Mouse (Mus musculus): ENCODE data around the gene Hsf2bp.
A peak's percentile ranks its signal among the peaks of the same experiment; 100 is the strongest.

The Hsf2bp gene

DNA sequence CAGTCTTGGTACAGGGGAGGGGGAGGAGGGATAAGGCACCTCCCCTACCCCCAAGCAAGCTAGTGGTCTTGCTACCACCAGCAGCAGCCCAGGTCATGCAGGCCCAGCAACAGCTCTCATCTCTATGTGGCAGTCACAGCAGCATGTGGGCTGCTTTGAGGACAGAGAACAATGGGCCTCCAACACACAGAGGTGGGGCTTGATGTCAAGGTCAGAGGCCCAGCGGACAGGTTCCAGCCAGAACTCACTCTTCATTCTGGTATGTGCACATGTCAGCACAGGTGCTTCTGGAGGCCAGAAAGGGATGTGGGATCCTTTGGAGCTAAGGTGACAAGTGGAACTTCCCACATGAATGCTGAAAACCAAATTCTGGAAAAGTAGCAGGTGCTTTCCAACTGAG is 102.2 kb downstream of the Hsf2bp start:
- no peak for DNase-seq

DNA sequence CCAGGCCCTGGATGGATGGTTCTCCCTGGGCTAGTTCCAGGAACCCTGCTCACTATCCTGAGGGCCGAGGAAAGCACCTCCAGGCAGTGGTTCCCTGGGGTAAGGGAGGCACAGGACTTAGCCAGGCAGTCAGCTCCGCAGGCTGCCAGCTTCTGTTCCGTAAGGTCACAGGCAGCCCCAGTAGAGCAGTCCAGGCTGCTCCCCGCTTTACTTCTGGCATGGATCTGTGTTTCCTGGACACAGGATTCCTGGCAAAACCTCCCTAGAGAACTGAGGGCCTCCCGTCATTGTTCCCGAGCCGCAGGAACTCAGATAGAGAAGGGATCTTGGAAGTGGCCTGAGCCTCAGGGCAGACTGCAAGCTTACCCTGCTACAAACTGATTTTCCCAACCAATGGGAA is 104.7 kb downstream of the Hsf2bp start:
- peak; percentile 75 for DNase-seq

DNA sequence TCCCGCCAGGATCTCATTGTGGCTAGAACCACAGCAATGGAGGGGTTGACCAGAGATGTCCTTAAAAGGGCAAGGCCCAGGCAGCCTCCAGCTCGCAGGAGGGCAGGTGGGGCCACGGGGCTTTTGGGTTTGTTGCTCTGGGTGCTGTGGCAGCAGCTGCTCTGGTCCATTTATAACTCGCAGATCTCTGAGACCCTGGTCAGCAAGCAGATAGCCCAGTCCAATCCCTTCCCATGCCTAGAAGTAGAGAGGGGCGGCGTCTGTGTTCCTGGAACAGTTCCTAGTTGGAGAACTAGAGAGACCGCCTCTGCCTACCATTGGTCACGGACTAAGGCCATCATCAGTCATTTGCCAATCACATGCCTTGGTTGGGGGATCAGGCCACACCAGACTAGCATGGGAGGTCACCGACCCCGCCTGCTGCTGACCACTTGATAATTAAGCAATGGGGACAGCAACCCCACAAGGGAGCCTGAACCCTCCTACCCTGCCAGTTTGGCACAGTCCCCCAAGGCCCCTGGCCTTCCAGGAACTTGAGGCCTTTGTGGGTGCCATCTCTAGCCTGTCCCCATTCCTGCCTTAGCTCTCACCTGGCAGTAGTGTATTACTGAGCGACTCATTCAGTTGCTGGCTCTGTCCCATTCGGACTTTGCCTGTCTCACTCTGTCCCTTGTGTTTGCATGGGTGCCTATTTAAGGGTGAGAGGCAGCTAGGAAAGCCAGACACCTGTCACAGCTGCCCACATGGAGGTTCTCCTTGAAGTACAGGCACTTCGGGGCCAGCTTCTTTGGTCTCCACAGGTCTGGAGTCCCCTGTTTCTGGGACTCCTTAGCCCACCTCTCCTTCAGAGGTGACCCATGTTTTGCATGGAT is 106.1 kb downstream of the Hsf2bp start:
- no peak for DNase-seq

DNA sequence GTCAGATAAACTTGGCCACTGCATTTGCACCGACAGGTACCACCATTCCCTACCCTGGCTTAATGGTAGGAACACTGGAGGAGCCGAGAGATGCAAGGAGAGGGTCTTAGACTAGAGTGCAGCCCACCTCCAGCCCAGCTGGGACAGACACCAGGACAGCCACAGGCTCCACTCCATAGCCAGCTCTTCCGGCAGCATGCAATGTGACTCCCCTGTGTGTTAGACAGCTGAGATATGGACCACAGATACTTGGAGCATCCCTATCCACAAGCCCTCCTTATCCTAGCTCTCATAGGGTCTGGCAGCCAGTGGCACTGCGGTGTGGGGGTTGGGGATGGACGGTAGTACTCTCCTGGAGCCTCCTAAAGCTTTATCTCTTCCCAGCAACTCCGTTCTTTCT is 107.1 kb downstream of the Hsf2bp start:
- no peak for DNase-seq

DNA sequence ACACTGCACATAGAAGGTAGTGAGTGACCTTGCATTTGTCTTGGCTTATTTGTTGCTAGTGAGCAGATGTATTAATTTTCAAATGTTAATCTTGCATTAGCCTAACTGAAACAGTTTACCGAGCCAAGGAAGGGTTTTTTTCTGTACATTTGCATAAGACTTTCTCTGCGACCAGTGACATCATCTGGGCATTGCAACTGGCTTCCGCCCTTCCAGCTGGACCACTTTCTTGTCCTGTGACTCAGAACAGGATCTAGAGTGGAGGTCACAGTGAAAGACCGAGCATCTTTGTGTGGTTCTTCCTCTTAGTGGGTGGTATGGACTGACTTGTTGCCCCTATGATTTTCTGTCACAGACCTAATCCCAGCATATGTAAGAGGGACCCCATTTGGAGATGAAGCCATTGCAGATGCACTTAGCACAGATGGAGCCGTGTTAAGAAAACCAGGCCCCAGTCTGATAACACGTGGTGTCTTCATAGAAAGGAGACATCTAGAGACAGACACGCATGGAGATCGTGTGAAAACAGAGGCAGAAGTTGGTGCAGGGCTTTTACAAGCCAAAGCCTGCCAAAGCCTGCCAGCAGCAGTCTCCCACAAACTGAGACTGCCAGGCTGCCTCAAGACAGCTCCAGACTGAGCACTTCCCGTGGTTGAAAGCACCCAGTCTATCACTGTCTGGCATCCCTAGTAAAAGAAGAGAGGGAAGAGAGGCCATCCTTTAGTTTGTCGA is 108.1 kb downstream of the Hsf2bp start:
- DNase-seq, result no peak

DNA sequence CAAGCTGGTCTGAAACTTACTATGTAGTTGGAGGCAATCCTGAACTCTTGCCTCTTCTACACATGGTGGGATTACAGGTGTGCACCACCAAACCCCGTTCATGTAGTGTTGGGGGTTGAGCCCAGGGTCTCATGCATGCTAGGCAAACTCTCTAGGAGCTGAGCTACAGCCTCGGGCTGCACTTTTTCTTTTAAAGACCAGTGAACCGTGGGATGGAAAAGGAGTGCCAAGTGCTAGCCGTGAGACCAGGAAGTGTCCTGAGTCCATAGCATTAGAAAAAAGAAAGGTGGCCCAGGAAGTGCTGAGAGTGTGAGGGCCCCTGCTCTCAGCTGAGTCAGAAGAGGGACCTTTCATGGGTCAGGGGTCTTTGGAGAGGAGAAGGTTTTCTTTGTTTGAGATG is 111.9 kb downstream of the Hsf2bp start:
- DNase-seq, result no peak

DNA sequence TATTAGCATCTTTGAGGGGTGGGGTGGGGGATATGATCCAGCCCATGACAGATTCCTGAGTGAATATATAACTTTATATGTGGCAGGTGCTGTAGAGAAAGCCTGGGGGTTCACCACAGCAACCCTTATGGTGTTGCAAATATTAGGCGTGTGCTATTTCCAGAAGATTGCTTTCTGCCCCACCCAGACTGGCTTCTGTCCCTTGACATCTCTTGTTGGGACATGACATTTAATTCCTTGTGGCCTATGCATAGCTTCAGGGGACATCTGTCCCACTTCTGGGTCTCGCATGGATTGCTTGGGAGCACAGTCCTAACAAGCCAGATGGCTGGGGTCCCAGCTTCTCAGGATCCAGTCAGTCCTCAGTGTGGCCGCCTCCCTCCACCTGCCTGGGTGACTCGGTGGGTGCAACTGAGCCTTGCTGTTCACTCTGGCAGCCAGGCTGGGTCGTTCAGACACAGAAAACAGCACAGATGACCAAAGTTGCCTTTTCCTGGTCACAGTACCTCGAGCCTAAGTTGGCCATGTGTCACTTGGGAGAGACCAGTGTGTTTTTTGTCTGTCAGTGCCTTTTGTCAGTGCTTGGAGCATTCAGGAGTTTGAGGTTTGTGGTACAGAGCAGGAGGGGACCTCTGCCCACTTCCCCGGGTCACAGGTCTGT is 112.7 kb downstream of the Hsf2bp start:
- no peak for DNase-seq

DNA sequence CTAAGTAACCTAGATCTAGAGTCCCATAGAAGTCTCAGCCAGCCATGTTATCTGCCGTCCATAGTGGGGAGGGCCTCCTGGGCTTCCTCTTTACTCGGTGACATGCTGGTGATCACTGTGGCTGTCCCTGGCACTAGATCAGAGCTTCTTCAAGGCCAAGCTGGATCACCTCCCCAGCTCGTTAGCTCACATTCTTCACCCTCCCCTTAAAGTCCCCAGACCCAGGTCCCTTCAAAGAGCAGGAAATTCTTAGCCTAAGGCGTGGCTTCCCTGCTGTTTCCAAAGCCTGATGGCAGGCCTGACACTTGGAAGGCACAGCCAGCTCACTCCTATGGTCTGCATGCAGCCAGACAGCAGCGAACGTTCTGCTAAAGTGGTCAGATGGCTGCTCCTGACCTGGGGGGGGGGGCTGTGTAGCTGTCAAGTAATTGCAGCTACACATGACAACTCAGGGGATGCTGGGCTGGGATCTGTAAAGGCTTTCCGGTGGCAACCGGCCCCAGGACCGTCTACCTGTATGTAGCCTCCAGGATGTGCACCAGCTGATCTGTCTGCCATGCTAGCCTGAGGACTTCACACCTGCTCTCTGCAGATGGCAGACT is 115.5 kb downstream of the Hsf2bp start:
- DNase-seq, result peak; percentile 64

DNA sequence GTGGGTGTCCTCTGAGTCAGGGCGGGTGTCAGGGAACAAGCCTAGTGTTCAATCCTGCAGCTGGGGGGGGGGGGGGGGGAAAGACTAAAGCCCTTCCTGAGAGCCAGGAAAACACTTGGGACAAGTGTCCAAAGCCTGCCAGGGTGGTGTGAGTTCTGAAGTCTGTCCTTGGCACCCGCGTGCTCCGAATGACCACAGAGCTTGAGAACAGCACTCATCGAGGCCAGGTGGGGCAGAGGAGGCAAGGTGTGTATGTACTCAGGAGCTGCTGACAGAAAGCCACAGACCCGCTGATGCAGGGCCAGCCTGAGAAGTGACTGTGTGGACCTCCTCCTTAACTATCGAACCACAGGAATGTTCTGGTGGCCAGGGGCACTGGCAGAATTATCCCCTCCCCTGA is 116.5 kb downstream of the Hsf2bp start:
- DNase-seq, result peak; percentile 90

DNA sequence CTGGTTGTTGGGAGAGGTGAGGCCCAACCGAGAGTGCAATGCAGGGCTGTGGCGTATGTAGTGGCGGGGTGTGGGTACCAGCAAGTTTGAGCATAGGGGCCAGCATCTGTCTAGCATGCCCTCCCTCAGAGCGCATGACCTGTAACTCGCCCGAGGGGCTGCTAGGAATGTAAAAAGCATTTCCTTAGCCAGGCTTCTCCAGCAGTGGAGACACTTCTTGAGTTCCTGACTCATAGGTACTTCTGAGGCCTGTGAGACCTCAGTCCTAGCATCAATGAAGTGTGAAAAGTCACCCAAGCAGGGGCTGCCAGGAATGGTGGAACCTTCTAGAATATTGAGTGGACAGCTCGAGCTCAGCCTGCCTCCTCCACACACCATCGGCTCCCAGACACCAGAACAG is 117.8 kb downstream of the Hsf2bp start:
- DNase-seq, result no peak

DNA sequence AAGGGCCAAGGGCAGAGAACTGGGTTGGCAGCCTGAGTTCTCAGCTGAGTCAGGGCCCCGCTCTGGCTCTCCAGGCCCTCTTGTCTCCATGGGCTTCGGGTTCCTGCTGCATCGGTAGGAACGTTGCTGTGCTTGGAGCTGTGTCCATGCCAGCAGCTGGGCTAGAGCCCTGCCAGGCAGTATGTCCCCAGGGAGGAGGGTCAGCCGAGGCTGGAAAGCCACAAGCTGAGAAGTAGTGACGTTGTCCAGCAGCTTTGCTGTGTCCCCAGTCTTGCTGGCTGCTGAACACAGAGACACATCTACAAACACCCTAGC is 119.7 kb downstream of the Hsf2bp start:
- peak; percentile 65 for DNase-seq

DNA sequence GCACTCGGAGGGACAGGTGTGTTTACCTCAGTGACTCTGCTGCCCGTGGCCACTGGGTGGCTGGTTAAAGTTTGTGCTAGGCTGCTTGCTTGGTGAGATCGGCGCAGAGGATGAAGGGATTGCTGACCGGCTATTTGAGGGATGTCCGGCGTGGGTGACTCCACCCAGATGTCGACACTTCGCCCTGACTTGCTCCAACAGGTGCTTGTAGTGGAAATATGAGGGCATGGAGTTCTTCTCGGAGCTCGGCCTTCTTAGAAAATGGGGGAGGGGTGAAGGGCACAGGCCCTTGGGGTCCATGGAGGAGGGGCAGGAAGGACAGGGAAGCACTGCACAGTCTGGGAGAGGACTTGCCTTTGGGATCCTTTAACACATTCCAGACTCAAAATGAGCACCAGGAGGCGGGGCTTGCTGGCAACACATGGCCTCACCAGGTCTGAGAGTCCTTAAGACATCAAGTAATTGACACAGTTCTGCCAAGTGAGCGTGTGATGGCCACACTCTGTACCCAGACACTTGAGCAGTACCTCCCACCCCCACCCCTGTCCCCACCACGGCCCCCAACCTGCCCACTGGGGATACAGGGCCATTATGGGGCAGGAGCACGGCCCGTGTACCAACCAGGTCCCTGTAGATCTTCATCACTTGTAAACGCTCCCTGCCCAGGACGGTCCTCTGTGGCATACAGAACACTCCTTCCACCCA is 120.2 kb downstream of the Hsf2bp start:
- peak; percentile 94 for DNase-seq

DNA sequence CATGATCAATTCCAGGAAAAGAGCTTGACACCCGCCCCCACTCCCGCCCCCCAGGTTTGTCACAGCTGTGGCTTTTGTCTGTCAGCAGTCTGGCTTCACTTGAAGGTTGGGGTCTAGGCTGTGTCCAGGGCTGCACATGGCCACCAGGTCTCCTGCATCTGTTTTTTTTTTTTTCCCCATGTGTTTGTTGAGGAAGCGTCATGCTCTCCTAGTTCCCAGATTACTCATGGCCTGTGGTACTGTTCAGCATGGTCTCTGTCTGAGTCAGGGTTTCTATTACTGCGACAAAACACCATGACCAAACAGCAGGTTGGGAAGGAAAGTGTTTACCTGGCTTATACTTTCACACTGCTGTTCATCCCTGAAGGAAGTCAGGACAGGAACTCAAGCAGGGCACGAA is 121.8 kb downstream of the Hsf2bp start:
- no peak for DNase-seq

DNA sequence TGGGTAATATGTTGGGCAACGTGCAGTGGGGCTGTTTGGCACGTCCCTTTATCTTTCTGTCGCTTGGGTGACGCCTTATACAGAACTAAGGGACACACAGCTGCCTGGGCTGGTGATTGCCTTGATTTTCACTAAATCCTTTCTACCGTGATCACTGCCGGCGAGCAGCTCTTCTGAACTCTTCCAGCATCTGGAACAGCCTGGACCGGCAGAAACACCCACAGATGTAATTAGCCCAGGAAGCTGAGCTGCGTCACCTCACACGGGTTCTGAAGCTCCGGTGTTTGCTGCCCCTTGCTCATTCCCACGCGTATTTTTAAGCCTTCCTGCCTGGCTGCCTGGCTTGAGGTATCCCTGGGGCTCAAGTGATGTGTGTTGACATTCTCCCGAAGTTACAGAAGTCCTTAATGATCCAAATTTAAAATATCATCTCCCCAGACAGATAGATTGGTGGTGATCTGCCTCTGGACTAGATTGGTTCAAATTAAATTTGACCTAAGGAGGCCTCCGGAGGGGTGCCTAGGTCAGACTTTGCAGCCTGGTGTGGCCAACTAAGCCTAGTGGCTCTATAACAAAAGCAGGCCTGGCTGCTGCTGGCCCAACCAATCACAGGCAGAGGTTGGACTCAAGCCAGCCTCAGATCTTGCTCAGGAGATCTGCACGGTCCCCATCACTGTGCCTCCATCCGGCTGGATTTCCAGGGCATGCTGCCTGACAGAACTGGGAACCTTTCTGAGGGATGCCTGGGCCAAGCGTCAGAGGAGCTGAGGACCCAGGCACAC is 123.1 kb downstream of the Hsf2bp start:
- no peak for DNase-seq

DNA sequence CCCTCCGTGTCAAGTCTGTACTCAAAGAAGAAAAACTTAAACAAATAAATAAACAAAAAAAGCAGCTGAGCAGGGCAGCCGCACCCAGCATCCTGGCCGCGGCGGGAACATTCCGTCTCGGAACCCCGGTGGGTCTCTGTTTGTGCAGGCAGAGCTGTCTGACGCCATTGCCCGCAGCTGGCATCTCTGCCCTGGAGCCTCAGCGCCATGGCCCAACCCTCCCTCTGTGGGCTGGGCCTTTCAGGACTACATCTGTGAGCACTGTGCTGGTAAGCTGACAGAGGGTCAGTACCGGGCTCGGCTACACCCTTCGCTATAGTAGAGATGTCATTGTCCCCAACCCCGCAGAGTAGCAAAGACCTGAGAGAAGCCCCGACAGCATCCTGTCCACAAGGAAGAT is 123.8 kb downstream of the Hsf2bp start:
- DNase-seq, result peak; percentile 90

DNA sequence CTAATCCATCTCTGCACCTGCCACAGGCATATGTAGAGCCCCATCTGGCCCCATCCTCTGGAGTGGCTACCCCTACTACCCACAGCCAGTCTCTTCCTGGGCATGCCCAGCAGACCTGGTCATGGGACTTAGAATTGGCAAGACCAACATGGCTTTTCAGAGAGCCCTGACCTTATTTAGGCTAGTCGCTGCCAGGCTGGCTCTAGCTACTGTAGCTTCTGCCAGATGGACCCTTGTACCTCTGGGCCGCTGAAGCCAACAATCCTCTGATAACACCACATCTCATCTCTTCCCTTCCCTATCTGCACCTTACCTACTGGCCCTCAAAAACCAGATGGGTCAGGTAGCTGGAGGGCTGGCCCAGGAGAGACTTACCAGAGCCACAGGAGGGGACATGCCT is 127.2 kb downstream of the Hsf2bp start:
- DNase-seq, result no peak

DNA sequence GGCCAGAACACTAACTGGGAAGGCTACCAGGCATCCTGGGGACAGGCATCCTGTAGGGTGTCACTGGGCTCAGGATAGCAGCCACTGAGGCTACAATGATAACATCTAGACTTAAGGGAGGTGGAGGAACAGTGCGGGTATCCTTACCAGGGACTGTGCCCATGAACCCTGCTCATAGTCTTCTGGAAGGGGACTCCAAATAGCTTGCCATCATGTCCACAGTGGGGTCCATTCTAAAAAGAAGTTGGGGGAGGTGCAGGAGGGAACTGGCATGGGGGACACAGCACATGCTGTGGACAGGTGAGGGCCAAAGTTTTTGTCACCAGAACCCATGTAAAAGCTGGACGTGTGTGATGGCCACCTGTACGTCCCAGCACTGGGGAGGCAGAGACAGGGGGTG is 129.7 kb downstream of the Hsf2bp start:
- no peak for DNase-seq

DNA sequence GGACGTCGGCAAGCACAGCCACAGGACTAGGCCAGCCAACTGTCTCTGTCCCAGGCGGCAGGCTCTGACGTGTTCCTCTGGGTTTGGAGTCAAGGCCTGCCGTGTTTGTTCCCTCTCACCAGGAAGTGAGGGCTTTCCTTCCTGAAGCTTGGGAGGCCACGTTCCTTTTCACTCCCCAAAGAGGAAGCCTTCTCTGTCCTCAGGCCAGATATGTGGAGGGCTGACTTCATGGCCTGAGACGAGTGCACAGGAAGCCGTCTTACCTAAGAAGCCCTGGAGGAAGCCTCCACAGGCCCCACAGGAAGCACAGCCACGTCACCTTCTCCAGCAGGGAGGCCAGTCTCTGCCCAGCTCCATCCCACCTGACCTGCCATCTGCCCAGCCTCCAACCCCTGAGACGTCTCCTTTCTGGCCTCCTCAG is 130.3 kb downstream of the Hsf2bp start:
- DNase-seq, result peak; percentile 88

DNA sequence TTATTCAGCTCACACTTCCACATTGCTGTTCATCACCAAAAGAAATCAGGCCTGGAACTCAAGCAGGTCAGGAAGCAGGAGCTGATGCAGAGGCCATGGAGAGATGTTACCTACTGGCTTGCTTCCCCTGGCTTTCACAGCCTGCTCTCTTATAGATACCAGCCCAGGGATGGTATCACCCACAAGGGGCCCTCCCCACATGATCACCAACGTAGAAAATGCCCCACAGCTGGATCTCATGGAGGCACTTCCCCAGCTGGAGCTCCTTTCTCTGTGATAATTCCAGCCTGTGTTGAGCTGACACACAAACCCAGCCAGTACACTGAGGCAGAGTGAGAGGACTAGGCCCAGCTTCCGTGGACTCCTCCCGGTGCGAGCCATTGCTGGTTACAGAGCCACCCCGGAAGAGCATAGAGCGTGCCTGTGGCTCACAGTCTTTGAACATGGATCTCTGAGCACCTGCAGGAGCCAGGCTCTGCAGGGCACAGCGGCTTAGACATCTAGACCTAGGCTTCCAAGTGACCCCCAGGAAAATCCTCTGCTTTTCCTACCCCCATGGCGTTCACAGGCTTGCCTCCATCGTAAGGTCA is 130.9 kb downstream of the Hsf2bp start:
- no peak for DNase-seq

DNA sequence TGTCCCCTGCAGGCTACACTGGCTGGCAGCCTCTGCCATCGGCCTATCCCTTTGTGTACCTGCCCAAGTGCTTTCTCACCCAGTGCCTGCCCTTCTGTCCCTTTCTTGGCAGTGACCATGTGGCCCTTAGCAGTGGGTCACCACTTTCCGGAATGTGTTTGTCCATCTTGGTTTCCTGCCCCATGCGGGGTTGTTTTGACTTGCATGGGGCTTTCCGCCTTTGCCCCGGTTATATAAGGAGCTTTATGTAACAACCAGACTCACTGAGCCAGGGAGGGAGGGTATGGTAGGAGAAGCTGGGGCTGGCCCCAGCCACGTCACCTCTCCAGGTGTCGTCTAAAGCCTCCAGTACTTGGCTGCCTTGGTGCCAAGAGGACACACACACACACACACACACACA is 132.1 kb downstream of the Hsf2bp start:
- DNase-seq, result peak; percentile 86

DNA sequence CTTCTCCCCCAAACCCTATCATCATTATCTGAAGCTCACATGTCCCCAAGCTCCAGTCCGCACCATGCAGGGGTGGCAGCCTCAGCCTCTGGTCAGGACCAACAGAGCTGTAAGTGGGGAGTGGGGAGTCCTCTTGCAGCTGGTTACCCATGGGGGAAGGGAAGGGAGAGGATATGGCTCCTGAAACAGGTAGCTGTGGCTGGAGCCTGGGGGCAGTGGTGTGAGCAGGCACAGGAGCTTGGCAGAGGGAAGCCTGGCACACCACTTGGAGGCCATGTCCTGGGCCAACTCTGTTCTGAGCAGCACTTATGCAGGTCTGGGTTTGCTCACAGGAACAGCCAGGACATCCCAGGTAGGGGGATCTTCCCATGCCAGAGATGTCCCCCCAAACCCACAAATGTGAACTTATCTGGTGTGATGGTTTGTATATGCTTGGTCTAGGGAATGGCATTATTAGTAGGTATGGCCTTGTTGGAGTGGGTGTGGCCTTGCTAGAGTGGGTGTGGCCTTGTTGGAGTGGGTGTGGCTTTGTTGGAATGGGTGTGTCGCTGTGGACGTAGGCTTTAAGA is 133.4 kb downstream of the Hsf2bp start:
- DNase-seq, result no peak

All from lung, postnatal 36 days (tissue).